Mouse (Mus musculus): ENCODE data around the gene Casp9. TPM values are rescaled to one million over a fixed set of nuclear protein-coding genes. Genes with fewer than 3 reads are reported as not detected.

Casp9 gene
- polyA plus RNA-seq (2017; shearing (Covaris generic)) = 9.1 TPM

GRCm38 (mm10) chr4:141793282-141794151, at the start of gene Casp9:
Gene Casp9 (plus strand): TSS chr4:141793612.

GRCm38 (mm10) chr4:141746578-141747346, 46.6 kb upstream of the Casp9 start, which contains the start of gene Agmat:
Gene Agmat (plus strand): TSS chr4:141746672.

GRCm38 (mm10) chr4:141790524-141790990, 2.9 kb upstream of the Casp9 start, which contains the start of gene Dnajc16:
Gene Dnajc16 (minus strand): TSS chr4:141790931.

GRCm38 (mm10) chr4:141826060-141826459, 32.6 kb downstream of the Casp9 start, which contains the start of gene Cela2a:
Gene Cela2a (minus strand): TSS chr4:141826160.

GRCm38 (mm10) chr4:141845999-141846398, 52.6 kb downstream of the Casp9 start, which contains the start of gene Ctrc:
Gene Ctrc (minus strand): TSS chr4:141846359.

Other genes starting within 250 kb of the Casp9 start
- not detected for gene Fblim1, start 187.5 kb upstream of the Casp9 start, polyA plus RNA-seq (2017; shearing (Covaris generic))
- 0.35 TPM for gene Tmem82, start 175.0 kb upstream of the Casp9 start, polyA plus RNA-seq (2017; shearing (Covaris generic))
- not detected for gene Slc25a34, start 169.8 kb upstream of the Casp9 start, polyA plus RNA-seq (2017; shearing (Covaris generic))
- gene Plekhm2, start 128.7 kb upstream of the Casp9 start, polyA plus RNA-seq (2017; shearing (Covaris generic)) = 9.7 TPM
- 0.98 TPM for gene Rsc1a1, start 108.0 kb upstream of the Casp9 start, polyA plus RNA-seq (2017; shearing (Covaris generic))
- 38.8 TPM for gene Ddi2, start 70.2 kb upstream of the Casp9 start, polyA plus RNA-seq (2017; shearing (Covaris generic))
- gene Agmat, start 46.9 kb upstream of the Casp9 start, polyA plus RNA-seq (2017; shearing (Covaris generic)) = not detected
- 3.6 TPM for gene Dnajc16, start 2.7 kb upstream of the Casp9 start, polyA plus RNA-seq (2017; shearing (Covaris generic))
- 0.66 TPM for gene Cela2a, start 32.5 kb downstream of the Casp9 start, polyA plus RNA-seq (2017; shearing (Covaris generic))
- not detected for gene Ctrc, start 52.7 kb downstream of the Casp9 start, polyA plus RNA-seq (2017; shearing (Covaris generic))
- 129 TPM for gene Efhd2, start 81.3 kb downstream of the Casp9 start, polyA plus RNA-seq (2017; shearing (Covaris generic))
- not detected for gene Fhad1, start 221.5 kb downstream of the Casp9 start, polyA plus RNA-seq (2017; shearing (Covaris generic))

Data from effector memory CD4-positive, alpha-beta T cell, adult 7 months (primary cell).